Mouse (Mus musculus) CD8-positive naive resting alpha-beta T cell, adult 57 days (primary cell): ENCODE measurements around the gene Vwa8. TPM values are rescaled to one million over a fixed set of nuclear protein-coding genes. Genes with fewer than 3 reads are reported as not detected.

Experiments used
- total RNA-seq: library from RNA; stranded (reverse); gene quantifications from one replicate; pipeline ENCODE4 v1.2.4, GENCODE M21; 2023

The Vwa8 gene
- 14.6 TPM for total RNA-seq

DNA sequence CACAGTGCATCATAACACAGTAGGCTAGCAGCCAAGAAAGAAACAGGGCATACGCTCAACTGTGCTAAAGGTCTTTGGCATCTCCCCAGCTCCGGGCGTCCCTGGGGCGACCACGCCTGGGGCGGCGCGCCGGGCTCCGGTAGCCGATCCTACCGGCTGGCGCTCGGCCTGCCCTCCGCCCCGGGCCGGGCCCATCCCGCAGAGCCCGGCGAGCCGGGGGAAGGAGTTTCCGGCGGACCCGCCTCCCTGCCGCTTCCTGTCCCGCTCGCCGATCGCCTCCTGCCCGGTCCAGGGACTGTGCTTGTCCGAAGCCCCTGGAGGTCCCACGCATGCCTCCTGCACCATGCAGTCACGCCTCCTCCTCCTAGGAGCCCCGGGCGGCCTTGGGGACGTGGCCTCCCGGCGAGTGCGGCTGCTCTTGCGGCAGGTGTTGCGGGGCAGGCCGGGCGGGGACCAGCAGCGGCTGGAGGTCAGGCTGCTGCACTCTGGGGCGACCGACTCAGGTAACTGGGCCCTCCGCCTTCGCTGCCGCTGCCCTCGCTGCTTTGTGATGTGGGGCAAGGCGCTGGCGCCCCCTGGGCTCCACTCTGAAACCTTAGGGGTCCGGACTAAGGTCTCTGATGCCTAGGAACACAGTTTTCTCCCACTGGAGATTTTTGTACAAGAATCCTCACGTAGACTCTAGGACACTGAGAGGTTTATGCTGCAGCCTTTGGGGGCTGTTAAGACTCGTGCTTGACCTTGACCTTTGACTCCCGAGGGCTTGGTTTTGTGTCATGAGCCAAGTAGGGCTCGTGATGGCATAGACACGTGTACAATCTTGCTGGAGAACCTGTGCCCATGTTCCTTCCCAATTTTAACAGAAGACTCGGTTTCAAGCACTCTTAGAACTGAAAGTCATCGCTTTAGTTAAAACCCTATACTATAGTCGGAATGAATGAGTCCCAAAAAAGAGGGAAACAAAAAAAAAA lies at the start of gene Vwa8:
Gene Vwa8, plus strand, starts transcription at position 112 of the 971 bp plus-strand sequence.

Other genes with a start within 250 kb of the Vwa8 start
- gene Dgkh, start 116.3 kb upstream of the Vwa8 start, total RNA-seq = 4.5 TPM